Mouse (Mus musculus) gastrocnemius, adult 2 months (tissue): ENCODE results near the gene Zscan4-ps1. TPM values are rescaled to one million over a fixed set of nuclear protein-coding genes. Genes with fewer than 3 reads are reported as not detected.
"Not testable (repeated sequence)": the region's sequence is repeated elsewhere in the genome, so short reads cannot be mapped to it uniquely, and the experiment has no call there.

Experiments
- DNase-seq: peaks from one replicate; pipeline ENCODE4 v3.0.0; 2022
- H3K27ac ChIP-seq: fragments of 200-600 bp; 2 replicates; pipeline ENCODE4 v1.8.1; 2022; ENCODE audit warnings: mild to moderate bottlenecking
- H3K4me3 ChIP-seq: fragments of 200-600 bp; 2 replicates; pipeline ENCODE4 v1.8.1; 2022; ENCODE audit warnings: mild to moderate bottlenecking, moderate library complexity
- intact Hi-C: fragments of 180-260 bp; cut with DNase I; formaldehyde crosslinking; loops from one replicate; pipeline ENCODE4 v1.15.1; 2025
- long read RNA-seq, 2 experiments: library from polyadenylated mRNA; stranded (forward); transcript quantifications; one replicate each; pipeline ENCODE4 v2.0.0; 2021
- total RNA-seq, 2 experiments: library from RNA; stranded (reverse); gene quantifications; 2 replicates each; pipeline ENCODE4 v1.2.3; 2021

The Zscan4-ps1 gene
- not detected for total RNA-seq
- long read RNA-seq, experiment 1: 0 reads
- long read RNA-seq, experiment 2: 0 reads

- DNase-seq, H3K4me3 ChIP-seq, H3K27ac ChIP-seq, intact Hi-C loops: not testable (repeated sequence)
Observed at GRCm38 (mm10) chr7:11069591-11069990, at the start of gene Zscan4-ps1. Gene Zscan4-ps1 (minus strand): TSS chr7:11069691.

Other genes starting within 250 kb of the Zscan4-ps1 start
- gene Zscan4b, start 164.6 kb downstream of the Zscan4-ps1 start, total RNA-seq: not detected
- gene Zscan4c, start 63.9 kb downstream of the Zscan4-ps1 start, total RNA-seq: not detected
- gene Zscan4d, start 96.5 kb upstream of the Zscan4-ps1 start, total RNA-seq: not detected
- gene Zscan4e, start 241.0 kb upstream of the Zscan4-ps1 start, total RNA-seq: not detected